Mouse (Mus musculus) cerebral cortex, adult 2 months (tissue): ENCODE results near the gene Lmf1.

ENCODE experiments used
- WGBS: fragments of 180-500 bp; shearing (Covaris S2); methylation state at CpG from one replicate; pipeline ENCODE4 v1.1.7; 2018; 5-methylcytosine and 5-hydroxymethylcytosine counted together

Lmf1 gene

DNA sequence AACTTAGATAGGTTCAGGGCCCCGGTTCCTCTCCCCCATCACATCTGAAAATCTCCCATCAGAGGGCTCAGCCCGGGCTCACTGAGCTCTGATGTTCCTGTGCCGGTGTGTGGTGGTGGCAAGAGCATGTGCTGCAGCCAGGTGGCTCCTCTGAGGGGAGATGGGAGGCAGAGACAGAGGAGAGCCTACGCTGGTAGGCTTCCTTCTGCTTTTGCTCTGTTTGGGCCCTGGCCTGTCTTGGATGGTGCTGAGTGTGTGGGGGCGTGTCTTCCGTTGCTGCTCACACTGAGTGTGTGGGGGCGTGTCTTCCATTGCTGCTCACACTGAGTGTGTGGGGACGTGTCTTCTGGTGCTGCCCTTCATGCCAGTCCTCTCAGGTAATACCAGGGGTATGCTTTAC, 23.5 kb downstream of the Lmf1 start:
- WGBS: 59% methylated on average over 8 of the region's 8 CpGs

- WGBS: 78% methylated on average over 5 of the region's 5 CpGs
Observed at GRCm38 (mm10) chr17:25604234-25604633, 25.3 kb downstream of the Lmf1 start.

- WGBS: 49% methylated on average over 11 of the region's 11 CpGs
Observed at GRCm38 (mm10) chr17:25608137-25608785, 29.4 kb downstream of the Lmf1 start.

DNA sequence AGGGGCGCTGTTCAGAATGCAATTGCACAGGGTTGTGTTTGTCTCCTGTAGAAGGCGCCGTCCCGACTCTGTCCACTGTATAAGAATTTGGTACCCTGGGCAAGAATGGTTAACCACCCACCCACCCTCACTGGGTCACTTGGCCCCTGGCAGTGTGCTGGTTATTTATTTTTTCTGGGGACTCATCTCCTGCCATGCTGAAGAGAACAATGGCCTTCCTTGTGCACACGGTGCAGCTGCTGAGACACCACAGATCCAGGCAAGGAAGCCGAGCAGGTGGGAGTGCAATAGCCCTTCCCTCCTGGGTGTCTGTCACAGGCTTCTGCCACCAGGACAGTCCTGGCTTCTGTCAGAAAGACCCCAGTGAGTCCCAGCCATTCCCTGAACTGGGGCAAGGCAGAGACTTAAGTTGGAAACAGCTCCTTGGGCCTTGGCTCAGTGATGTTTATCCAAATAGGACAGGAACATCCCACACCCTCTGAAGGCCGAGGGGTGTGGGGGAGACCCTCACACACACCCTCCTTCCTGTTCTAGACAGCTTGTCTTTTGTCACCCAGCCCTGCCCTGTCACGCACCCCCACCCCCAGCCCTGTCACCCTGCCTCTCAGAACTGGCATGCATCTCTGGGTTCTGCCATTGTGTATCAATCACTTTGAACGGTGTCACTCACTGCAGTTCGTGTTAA, 30.1 kb downstream of the Lmf1 start:
- 54% methylated on average over 10 of the region's 10 CpGs for WGBS

DNA sequence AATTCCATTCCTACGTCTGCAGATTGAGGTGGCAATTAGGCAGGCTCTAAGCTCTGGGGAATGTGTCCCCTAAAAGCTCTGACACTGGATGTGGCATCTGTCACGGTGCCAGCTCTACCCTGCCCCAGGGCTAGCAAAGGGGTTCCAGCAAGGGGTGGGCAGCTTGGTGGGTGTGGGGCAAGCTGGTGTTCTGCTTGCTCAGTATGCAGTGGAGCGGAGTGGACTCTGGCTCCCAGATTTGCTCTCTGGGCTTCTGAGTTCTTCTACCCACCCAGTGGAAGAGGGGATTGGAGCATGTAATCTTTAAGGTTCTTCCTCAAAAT, 30.6 kb downstream of the Lmf1 start:
- whole genome bisulfite sequencing: 72% methylated on average over 3 of the region's 3 CpGs

GRCm38 (mm10) chr17:25610151-25610550, 31.3 kb downstream of the Lmf1 start:
- WGBS: 58% methylated on average over 9 of the region's 9 CpGs

- WGBS: 87% methylated on average over 9 of the region's 9 CpGs
Observed at GRCm38 (mm10) chr17:25612537-25612936, 33.7 kb downstream of the Lmf1 start.

- 98% methylated on average over 6 of the region's 6 CpGs for WGBS
Observed at GRCm38 (mm10) chr17:25613323-25613722, 34.4 kb downstream of the Lmf1 start.

GRCm38 (mm10) chr17:25614723-25615510, 36.0 kb downstream of the Lmf1 start:
- WGBS: 70% methylated on average over 10 of the region's 10 CpGs

DNA sequence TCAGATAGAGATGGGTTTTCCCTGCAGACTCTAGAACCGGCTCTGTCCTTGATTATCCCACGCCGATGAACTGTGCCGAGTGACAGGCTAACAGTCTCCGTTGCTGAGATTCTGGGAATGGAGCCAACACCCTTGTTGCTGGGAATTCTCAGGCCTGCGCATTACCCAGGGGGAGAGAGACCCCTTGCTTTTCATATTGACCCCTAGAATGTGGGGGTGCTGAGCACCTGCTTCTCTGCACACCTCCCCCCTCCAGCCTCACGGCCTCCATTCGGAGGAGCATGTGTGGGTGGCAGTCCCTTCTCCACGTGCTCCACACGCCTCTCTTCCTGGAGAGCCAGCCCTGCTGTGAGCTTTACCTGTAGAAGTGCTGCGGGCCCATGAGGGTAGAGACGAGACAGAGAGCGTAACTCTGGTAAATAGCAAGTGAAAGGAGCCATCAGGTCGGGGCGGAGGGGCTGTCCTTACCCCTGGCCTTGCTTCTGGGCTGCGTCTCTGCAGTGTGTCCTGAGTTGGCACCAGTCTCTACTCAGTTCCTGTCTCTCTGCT, 39.7 kb downstream of the Lmf1 start:
- 17% methylated on average over 16 of the region's 16 CpGs for WGBS

- 80% methylated on average over 4 of the region's 4 CpGs for WGBS
Observed at GRCm38 (mm10) chr17:25623441-25623840, 44.6 kb downstream of the Lmf1 start.

- WGBS: 46% methylated on average over 11 of the region's 11 CpGs
Observed at GRCm38 (mm10) chr17:25623935-25624334, 45.0 kb downstream of the Lmf1 start.

DNA sequence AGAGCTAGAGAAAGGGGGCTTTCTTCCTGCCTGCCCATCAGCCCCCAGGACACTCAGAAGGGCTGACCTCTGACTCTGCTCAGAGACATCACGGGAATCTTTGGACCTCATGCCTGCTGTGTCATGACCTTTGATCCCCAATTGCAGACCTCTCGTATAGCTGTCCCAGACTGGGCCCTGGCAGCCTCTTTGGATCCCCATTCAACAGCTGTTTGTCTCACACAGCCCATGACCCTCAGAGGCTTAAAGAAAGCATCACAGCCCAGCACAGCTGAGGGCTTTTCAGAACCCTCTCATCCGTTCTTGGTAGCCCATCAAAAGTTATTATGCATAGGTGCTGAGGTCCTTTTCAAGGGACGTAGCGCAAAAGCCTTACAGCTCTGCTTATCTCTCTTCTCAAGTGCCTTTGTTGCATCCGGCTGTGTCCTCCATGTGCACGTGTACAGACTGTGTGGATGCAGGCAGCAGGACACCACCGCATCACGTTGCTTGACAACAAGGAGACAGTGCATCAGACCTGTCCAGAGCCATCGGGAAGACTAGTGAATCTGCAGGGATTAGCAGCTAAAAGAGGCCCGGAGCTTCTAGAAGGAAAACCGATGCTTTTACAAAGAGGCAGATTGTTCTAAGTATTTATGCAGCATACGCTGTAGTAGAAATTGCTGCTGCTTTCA, 45.7 kb downstream of the Lmf1 start:
- 49% methylated on average over 13 of the region's 13 CpGs for WGBS

DNA sequence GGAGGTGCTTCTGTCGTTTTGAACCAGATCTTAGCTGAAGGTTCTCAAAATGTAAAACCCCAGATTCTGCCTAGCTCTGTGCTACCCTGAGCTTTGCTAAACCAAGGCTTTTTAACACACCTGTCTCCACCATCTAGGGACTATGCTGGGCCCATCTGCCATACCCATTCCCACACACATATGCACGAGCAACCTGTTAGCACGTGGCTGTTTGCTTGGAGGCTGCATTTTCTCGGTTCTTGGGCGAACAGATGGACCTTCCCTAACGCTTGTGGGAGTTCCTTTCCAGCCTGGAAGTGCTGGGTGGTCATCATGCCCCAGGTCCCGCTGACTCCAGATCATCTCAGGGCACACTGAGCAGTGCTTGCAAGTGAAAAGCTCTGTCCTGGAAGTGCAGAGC, 46.4 kb downstream of the Lmf1 start:
- 58% methylated on average over 7 of the region's 7 CpGs for WGBS

- 52% methylated on average over 20 of the region's 20 CpGs for WGBS
Observed at GRCm38 (mm10) chr17:25626196-25627043, 47.5 kb downstream of the Lmf1 start.

- WGBS: 58% methylated on average over 5 of the region's 5 CpGs
Observed at GRCm38 (mm10) chr17:25630313-25630712, 51.4 kb downstream of the Lmf1 start.

- 60% methylated on average over 10 of the region's 10 CpGs for WGBS
Observed at GRCm38 (mm10) chr17:25634070-25634469, 55.2 kb downstream of the Lmf1 start.

GRCm38 (mm10) chr17:25635387-25635786, 56.5 kb downstream of the Lmf1 start:
- 51% methylated on average over 8 of the region's 8 CpGs for WGBS

DNA sequence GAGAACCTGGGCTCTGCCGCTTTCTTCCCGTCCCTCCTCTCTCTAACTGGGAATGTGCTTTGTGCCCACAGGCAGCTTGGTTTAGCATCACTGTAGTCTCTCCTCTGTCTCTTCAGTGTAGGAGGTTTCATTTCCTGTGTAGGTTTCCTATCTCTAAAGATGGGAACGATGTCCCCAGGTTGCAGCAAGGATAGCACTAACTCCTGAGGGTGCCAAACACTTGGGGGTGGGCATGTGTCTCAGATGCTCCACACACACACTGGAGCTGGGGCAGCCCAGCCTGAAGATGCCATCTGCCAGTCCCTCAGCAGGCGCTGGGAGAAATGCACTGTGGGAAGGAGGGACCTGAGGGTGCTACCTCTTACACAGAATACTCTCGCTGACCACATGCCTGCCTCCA, 56.9 kb downstream of the Lmf1 start:
- WGBS: 40% methylated on average over 5 of the region's 5 CpGs

DNA sequence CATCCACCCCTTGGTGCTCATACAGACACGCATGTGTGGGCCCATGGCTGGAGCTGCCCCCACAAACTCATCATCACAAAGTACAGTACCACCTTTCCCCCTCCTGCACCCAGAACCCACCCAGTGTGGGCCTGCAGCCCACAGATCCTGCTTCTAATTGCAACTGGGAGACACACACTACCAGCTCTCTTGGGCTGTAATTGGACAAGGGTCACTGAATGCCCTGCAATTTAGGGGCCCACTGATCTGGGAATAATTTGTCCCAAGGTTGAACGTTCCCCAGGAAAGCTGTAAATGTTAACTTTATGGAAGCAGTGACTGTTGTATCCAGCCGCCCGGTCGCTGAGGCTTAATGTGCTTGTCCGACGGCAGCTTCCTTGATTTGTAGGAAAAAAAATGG, 59.1 kb downstream of the Lmf1 start:
- 95% methylated on average over 7 of the region's 7 CpGs for WGBS

DNA sequence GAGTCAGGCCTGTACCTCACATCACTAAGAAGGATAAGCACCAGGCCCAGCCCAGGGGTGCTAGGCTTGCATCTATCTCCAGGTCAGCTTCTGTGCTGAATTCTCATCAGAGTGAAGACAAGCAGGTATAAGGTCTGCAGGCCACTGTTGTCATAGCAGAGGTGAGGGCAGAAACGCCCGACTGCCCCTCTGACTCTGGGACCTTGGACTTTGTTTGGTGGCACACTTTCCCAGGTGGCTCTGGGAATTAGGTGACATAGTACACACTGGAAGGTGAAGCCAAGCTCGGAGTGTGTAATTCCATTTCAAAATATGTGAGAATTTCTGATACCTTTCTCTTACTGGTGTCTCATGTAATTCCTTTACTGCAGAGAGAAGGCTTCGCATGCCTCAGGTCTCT, 59.6 kb downstream of the Lmf1 start:
- WGBS: 91% methylated on average over 4 of the region's 4 CpGs
